ENCODE assay signal across 10 mouse cellular contexts in genomic region chr6:47799079-47799478, GRCm38 (mm10). TPM values are rescaled to one million over a fixed set of nuclear protein-coding genes. Genes with fewer than 3 reads are reported as not detected.
DNase-seq lines count a peak whose midpoint lies in the region; ATAC-seq and TF ChIP-seq lines count a peak whose summit lies in the region.
"Had no signal": no experiment of that assay in that cellular context is flagged by ENCODE, and none has a peak within 500 bp of the region (broad histone marks: within the 10 kb centered on the region; RNA-seq: fewer than 3 reads in every experiment).

No protein-coding gene starts in this region.

- 0 out of 2 replicates have a peak, but pooled peaks have one; percentile 47 for ATAC-seq in embryonic facial prominence, embryonic 15.5 days (ENCODE audit: insufficient number of reproducible peaks, low FRiP score, low TSS enrichment, low read depth)
- peak; percentile 34; the same call in 1 of the 2 replicates for ATAC-seq in hindbrain, embryonic 11.5 days (ENCODE audit: low FRiP score)
- ATAC-seq in limb, embryonic 14.5 days (ENCODE audit: low FRiP score, low read depth): peak; percentile 30; the same call in 1 of the 2 replicates
- ATAC-seq in midbrain, postnatal 0 days (ENCODE audit: low FRiP score): peak; percentile 68

- DNase-seq in left cerebral cortex, adult 2 months (ENCODE audit: extremely low spot score in 1 of 2, low spot score in 2 of 2): no peak
- DNase-seq in left cerebral cortex, adult 9 months (ENCODE audit: low spot score in 2 of 2): no peak
- DNase-seq in adipocyte (ENCODE audit: low spot score): peak; percentile 63
- DNase-seq in hindbrain, embryonic 11.5 days (ENCODE audit: low spot score): peak; percentile 84
- DNase-seq in limb, embryonic 14.5 days (ENCODE audit: low spot score): peak; percentile 89
- DNase-seq in midbrain, postnatal 0 days (ENCODE audit: low spot score): peak; percentile 87
- peak; percentile 69 for DNase-seq in thymus, postnatal 25 days

- no peak overlapping the region for H3K4me2 ChIP-seq in embryonic facial prominence, embryonic 15.5 days (replicated peaks)
- H3K4me2 ChIP-seq in hindbrain, embryonic 11.5 days (replicated peaks; ENCODE audit: low read depth, low read length): no peak overlapping the region
- no peak overlapping the region for H3K4me2 ChIP-seq in limb, embryonic 14.5 days (replicated peaks; ENCODE audit: low read depth, low read length, severe bottlenecking)
- H3K4me2 ChIP-seq in midbrain, postnatal 0 days (ENCODE audit: low read depth, low read length, poor library complexity, severe bottlenecking): no peak overlapping the region
- H3K4me2 ChIP-seq: embryonic facial prominence, embryonic 12.5 days had no signal

- H3K27me3 ChIP-seq in embryonic facial prominence, embryonic 15.5 days: no peaks in the 10 kb centered on the region
- H3K27me3 ChIP-seq in hindbrain, embryonic 11.5 days (ENCODE audit: control insufficient read depth, insufficient read depth, low read length): no peaks in the 10 kb centered on the region
- H3K27me3 ChIP-seq in limb, embryonic 14.5 days (ENCODE audit: control insufficient read depth, insufficient read depth, low read length): no peaks in the 10 kb centered on the region
- H3K27me3 ChIP-seq in midbrain, postnatal 0 days (ENCODE audit: insufficient read depth, low read length): no peaks in the 10 kb centered on the region
- H3K27me3 ChIP-seq: embryonic facial prominence, embryonic 12.5 days; megakaryocyte, embryonic 14.5 days had no signal

- 53% methylated on average over 6 of the region's 6 CpGs for WGBS in embryonic facial prominence, embryonic 15.5 days
- WGBS in hindbrain, embryonic 11.5 days: 64% methylated on average over 6 of the region's 6 CpGs
- WGBS in limb, embryonic 14.5 days: 51% methylated on average over 6 of the region's 6 CpGs
- 46% methylated on average over 6 of the region's 6 CpGs for WGBS in midbrain, postnatal 0 days

- peaks cover 96% of the 10 kb centered on the region for H3K36me3 ChIP-seq in embryonic facial prominence, embryonic 15.5 days
- H3K36me3 ChIP-seq in hindbrain, embryonic 11.5 days (ENCODE audit: control insufficient read depth, insufficient read depth, low read length): peaks cover 44% of the 10 kb centered on the region
- peaks cover 93% of the 10 kb centered on the region for H3K36me3 ChIP-seq in limb, embryonic 14.5 days (ENCODE audit: control insufficient read depth, insufficient read depth, low read length)
- H3K36me3 ChIP-seq in midbrain, postnatal 0 days (ENCODE audit: insufficient read depth, low read length): peaks cover 61% of the 10 kb centered on the region

- no peak overlapping the region for H3K27ac ChIP-seq in left cerebral cortex, adult 2 months
- no peak overlapping the region for H3K27ac ChIP-seq in embryonic facial prominence, embryonic 15.5 days (replicated peaks)
- H3K27ac ChIP-seq in hindbrain, embryonic 11.5 days (ENCODE audit: low read depth, low read length): no peak overlapping the region
- no peak overlapping the region for H3K27ac ChIP-seq in limb, embryonic 14.5 days (replicated peaks; ENCODE audit: low read depth, low read length)
- H3K27ac ChIP-seq in midbrain, postnatal 0 days (ENCODE audit: low read depth, low read length): no peak overlapping the region
- H3K27ac ChIP-seq: embryonic facial prominence, embryonic 12.5 days had no signal

- no peak for TF ChIP-seq POLR2A in limb, embryonic 14.5 days (IDR thresholded peaks at IDR 0.05; ENCODE audit: borderline replicate concordance, extremely low read depth, insufficient read depth, insufficient read length)

- no peak overlapping the region for H3K4me3 ChIP-seq in left cerebral cortex, adult 2 months
- no peak overlapping the region for H3K4me3 ChIP-seq in embryonic facial prominence, embryonic 15.5 days (replicated peaks)
- no peak overlapping the region for H3K4me3 ChIP-seq in hindbrain, embryonic 11.5 days (ENCODE audit: low read depth, low read length)
- no peak overlapping the region for H3K4me3 ChIP-seq in limb, embryonic 14.5 days (replicated peaks; ENCODE audit: low read length)
- no peak overlapping the region for H3K4me3 ChIP-seq in midbrain, postnatal 0 days (ENCODE audit: low read depth, low read length)
- H3K4me3 ChIP-seq: embryonic facial prominence, embryonic 12.5 days; megakaryocyte, embryonic 14.5 days had no signal

- H3K4me1 ChIP-seq in embryonic facial prominence, embryonic 15.5 days: no peaks in the 10 kb centered on the region
- no peaks in the 10 kb centered on the region for H3K4me1 ChIP-seq in hindbrain, embryonic 11.5 days (replicated peaks; ENCODE audit: control insufficient read depth, insufficient read depth, low read length)
- H3K4me1 ChIP-seq in limb, embryonic 14.5 days (ENCODE audit: control insufficient read depth, insufficient read depth, low read length): no peaks in the 10 kb centered on the region
- no peaks in the 10 kb centered on the region for H3K4me1 ChIP-seq in midbrain, postnatal 0 days (ENCODE audit: insufficient read depth, low read length)
- H3K4me1 ChIP-seq: embryonic facial prominence, embryonic 12.5 days had no signal

- no peak overlapping the region for H3K9ac ChIP-seq in embryonic facial prominence, embryonic 15.5 days
- no peak overlapping the region for H3K9ac ChIP-seq in hindbrain, embryonic 11.5 days (ENCODE audit: low read depth, low read length)
- no peak overlapping the region for H3K9ac ChIP-seq in limb, embryonic 14.5 days (ENCODE audit: low read depth, low read length, severe bottlenecking)
- no peak overlapping the region for H3K9ac ChIP-seq in midbrain, postnatal 0 days (replicated peaks; ENCODE audit: low read length, poor library complexity, severe bottlenecking)
- H3K9ac ChIP-seq: embryonic facial prominence, embryonic 12.5 days had no signal

- intact Hi-C loops in left cerebral cortex, adult 2 months (cut with DNase I): loop anchor here (1.0 kb wide), 1 partner anchor 30 kb away; no protein-coding TSS in a partner anchor

- no peaks in the 10 kb centered on the region for H3K9me3 ChIP-seq in embryonic facial prominence, embryonic 15.5 days (replicated peaks)
- H3K9me3 ChIP-seq in hindbrain, embryonic 11.5 days (ENCODE audit: control insufficient read depth, low read length): no peaks in the 10 kb centered on the region
- no peaks in the 10 kb centered on the region for H3K9me3 ChIP-seq in limb, embryonic 14.5 days (ENCODE audit: control insufficient read depth, low read length)
- H3K9me3 ChIP-seq in midbrain, postnatal 0 days (ENCODE audit: low read length): no peaks in the 10 kb centered on the region
- H3K9me3 ChIP-seq: embryonic facial prominence, embryonic 12.5 days; megakaryocyte, embryonic 14.5 days had no signal

- TF ChIP-seq CTCF in left cerebral cortex, adult 2 months (IDR thresholded peaks at IDR 0.05): peak; percentile 86
- TF ChIP-seq CTCF in midbrain, postnatal 0 days (IDR thresholded peaks at IDR 0.05): peak; percentile 79

RNA-seq across cellular contexts. Expression of gene Pdia4, which starts 14.2 kb away (rescaled TPM):
- 10 to 100 TPM; 54.7 to 58.1 TPM for total RNA-seq in left cerebral cortex, adult 2 months (2021)
- 257 and 265 TPM in 2 replicates for polyA plus RNA-seq in embryonic facial prominence, embryonic 15.5 days (2015; fragmentation: Nextera tagmentation; extraction: Ambion mirVana)
- 282 and 285 TPM in 2 replicates for polyA plus RNA-seq in hindbrain, embryonic 11.5 days (2014; fragmentation: Nextera tagmentation; extraction: Ambion mirVana)
- 111 and 139 TPM in 2 replicates for polyA plus RNA-seq in limb, embryonic 14.5 days (2012; rRNA removed)
- polyA plus RNA-seq in limb, embryonic 14.5 days (2014; fragmentation: Nextera tagmentation; extraction: Ambion mirVana): 243 and 256 TPM in 2 replicates
- 92.7 and 94.7 TPM in 2 replicates for total RNA-seq in midbrain, postnatal 0 days (2014; rRNA removed)
- polyA plus RNA-seq in midbrain, postnatal 0 days (2015; fragmentation: Nextera tagmentation; extraction: Ambion mirVana): 72.6 and 81.6 TPM in 2 replicates

RNA-seq across cellular contexts. Expression of gene Zfp786, which starts 31.6 kb away (rescaled TPM):
- 1 to 10 TPM; 5.4 to 6.1 TPM for total RNA-seq in left cerebral cortex, adult 2 months (2021)
- polyA plus RNA-seq in embryonic facial prominence, embryonic 15.5 days (2015; fragmentation: Nextera tagmentation; extraction: Ambion mirVana): 3.5 and 4.1 TPM in 2 replicates
- polyA plus RNA-seq in hindbrain, embryonic 11.5 days (2014; fragmentation: Nextera tagmentation; extraction: Ambion mirVana): 6.6 and 6.9 TPM in 2 replicates
- polyA plus RNA-seq in limb, embryonic 14.5 days (2012; rRNA removed): 1.8 and 2.0 TPM in 2 replicates
- 2.9 and 3.7 TPM in 2 replicates for polyA plus RNA-seq in limb, embryonic 14.5 days (2014; fragmentation: Nextera tagmentation; extraction: Ambion mirVana)
- 16.8 and 18.1 TPM in 2 replicates for total RNA-seq in midbrain, postnatal 0 days (2014; rRNA removed)
- 6.5 and 7.7 TPM in 2 replicates for polyA plus RNA-seq in midbrain, postnatal 0 days (2015; fragmentation: Nextera tagmentation; extraction: Ambion mirVana)

RNA-seq across cellular contexts. Expression of gene Zfp398, which starts 36.4 kb away (rescaled TPM):
- 10 to 100 TPM; 22.1 to 24.0 TPM for total RNA-seq in left cerebral cortex, adult 2 months (2021)
- polyA plus RNA-seq in embryonic facial prominence, embryonic 15.5 days (2015; fragmentation: Nextera tagmentation; extraction: Ambion mirVana): 11.5 and 11.9 TPM in 2 replicates
- 9.1 and 13.8 TPM in 2 replicates for polyA plus RNA-seq in hindbrain, embryonic 11.5 days (2014; fragmentation: Nextera tagmentation; extraction: Ambion mirVana)
- 11.7 and 15.5 TPM in 2 replicates for polyA plus RNA-seq in limb, embryonic 14.5 days (2012; rRNA removed)
- polyA plus RNA-seq in limb, embryonic 14.5 days (2014; fragmentation: Nextera tagmentation; extraction: Ambion mirVana): 10.4 and 12.1 TPM in 2 replicates
- 30.6 and 32.1 TPM in 2 replicates for total RNA-seq in midbrain, postnatal 0 days (2014; rRNA removed)
- polyA plus RNA-seq in midbrain, postnatal 0 days (2015; fragmentation: Nextera tagmentation; extraction: Ambion mirVana): 11.9 and 14.3 TPM in 2 replicates

Comparison
In these comparisons a context has a peak if more than half of its experiments do, and no peak if none do; other contexts are left out.
1. DNase-seq: peak in adipocyte (single experiment), hindbrain, embryonic 11.5 days (single experiment), limb, embryonic 14.5 days (single experiment), midbrain, postnatal 0 days (single experiment) and thymus, postnatal 25 days (single experiment); none in left cerebral cortex, adult 2 months (0 of 2) and left cerebral cortex, adult 9 months (0 of 2).
2. Peak in every context shown above with its lines, with median percentiles within 50 percentile points of each other: ATAC-seq.